Mouse (Mus musculus) midbrain, embryonic 11.5 days (tissue): ENCODE data around the gene Scarf1. TPM values are rescaled to one million over a fixed set of nuclear protein-coding genes. Genes with fewer than 3 reads are reported as not detected.

Experiments used
- ATAC-seq: fragments of 200-750 bp; cut with Nextera tagmentation; 2 replicates; pipeline ENCODE4 v1.8.0; 2017; ENCODE audit warnings: moderate TSS enrichment, moderate library complexity; ENCODE audit not compliant: low FRiP score
- DNase-seq: peaks from one replicate; pipeline ENCODE4 v3.0.0; 2015; ENCODE audit warnings: low spot score; ENCODE audit errors: missing footprints
- H3K27ac ChIP-seq: fragments of 300-500 bp; sonication (generic); 2 replicates; pipeline ENCODE4 v1.5.1; 2014; ENCODE audit warnings: low read depth, low read length
- H3K27me3 ChIP-seq: fragments of 300-500 bp; sonication (generic); 2 replicates; pipeline ENCODE4 v1.6.1; 2014; ENCODE audit warnings: mild to moderate bottlenecking, low read length, moderate library complexity, mixed read lengths; ENCODE audit not compliant: control insufficient read depth, insufficient read depth
- H3K36me3 ChIP-seq: fragments of 300-500 bp; sonication (generic); 2 replicates; pipeline ENCODE4 v1.6.1; 2014; ENCODE audit warnings: mild to moderate bottlenecking, low read length, moderate library complexity, mixed read lengths; ENCODE audit not compliant: control insufficient read depth, insufficient read depth
- H3K4me1 ChIP-seq: fragments of 300-500 bp; sonication (generic); 2 replicates; pipeline ENCODE4 v1.6.1; 2014; ENCODE audit warnings: low read length; ENCODE audit not compliant: control insufficient read depth, insufficient read depth
- H3K4me2 ChIP-seq: fragments of 300-500 bp; sonication (generic); 2 replicates; pipeline ENCODE4 v1.6.1; 2014; ENCODE audit warnings: mild to moderate bottlenecking, moderate library complexity
- H3K4me3 ChIP-seq: fragments of 300-500 bp; sonication (generic); 2 replicates; pipeline ENCODE4 v1.5.1; 2014; ENCODE audit warnings: low read depth, low read length
- H3K9ac ChIP-seq: fragments of 300-500 bp; sonication (generic); 2 replicates; pipeline ENCODE4 v1.6.1; 2014; ENCODE audit warnings: low read length
- H3K9me3 ChIP-seq: fragments of 300-500 bp; sonication (generic); 2 replicates; pipeline ENCODE4 v1.6.1; 2016; ENCODE audit warnings: low read length; ENCODE audit not compliant: control insufficient read depth
- WGBS: fragments of 180-500 bp; shearing (Covaris S2); extraction: QIAGEN DNeasy Blood & Tissue Kit; methylation state at CpG from one replicate; pipeline ENCODE4 v1.1.7; 2014; 5-methylcytosine and 5-hydroxymethylcytosine counted together
- polyA plus RNA-seq: library from polyadenylated mRNA; unstranded; fragments of >200 nt; fragmentation: Nextera tagmentation; extraction: Ambion mirVana; gene quantifications from 2 replicates; pipeline ENCODE4 v1.2.1, GENCODE M21; 2014

Gene Scarf1
- polyA plus RNA-seq, 1 experiment from 2014 or later = 2.9 TPM

DNA sequence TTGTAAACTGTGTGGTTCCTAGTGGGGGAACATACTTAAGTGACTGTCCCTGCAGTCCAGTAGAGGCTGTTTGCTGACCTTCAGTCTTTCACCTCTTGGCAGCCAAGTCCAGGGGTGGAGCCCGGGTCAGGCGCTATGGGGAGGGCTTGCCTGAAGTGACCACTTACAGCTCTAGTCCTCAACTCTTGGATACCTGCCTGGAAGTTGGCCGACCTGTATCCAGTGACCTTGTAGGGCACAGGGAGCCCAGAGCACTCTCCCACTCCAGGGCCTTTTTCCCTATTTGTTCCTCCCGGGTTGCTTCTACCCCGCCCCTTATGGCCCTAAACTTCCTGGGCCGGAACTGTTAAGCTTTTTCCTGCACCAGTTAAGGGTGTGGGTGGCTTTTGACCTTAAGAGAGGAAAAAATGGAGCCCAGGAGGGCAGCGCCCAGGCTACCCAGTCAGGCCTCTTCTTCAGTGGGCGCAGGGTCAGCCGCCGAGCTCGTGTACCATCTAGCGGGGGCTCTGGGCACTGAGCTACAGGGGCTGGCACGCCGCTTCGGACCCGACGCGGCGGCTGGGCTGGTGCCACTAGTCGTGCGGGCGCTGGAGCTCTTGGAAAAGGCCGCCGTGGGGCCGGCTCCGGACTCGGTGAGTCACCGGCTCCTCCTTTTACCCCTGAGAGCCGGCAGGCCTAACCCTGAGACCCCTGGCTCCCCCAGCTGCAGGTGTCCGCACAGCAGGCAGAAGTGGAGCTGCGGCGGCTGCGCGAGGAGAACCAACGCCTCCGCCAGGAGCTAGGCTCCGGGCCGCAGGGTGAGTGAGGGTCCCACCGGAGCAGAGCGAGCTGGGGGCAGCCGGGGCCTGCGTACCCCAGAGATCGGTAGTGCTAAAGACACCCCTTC is 3.4 kb upstream of the Scarf1 start, which contains the start of gene Rilp:
Gene Rilp (plus strand): TSS at position 354 of the 886 bp plus-strand sequence.
- Histone ChIP-seq H3K9me3 (no peaks in the 10 kb centered on the region), H3K4me1 (peaks cover 13% of the 10 kb centered on the region), H3K36me3 (peaks cover 24% of the 10 kb centered on the region), H3K4me2 (peak within 1 kb of the TSS; percentile 95), H3K9ac (peak within 1 kb of the TSS; percentile 64), H3K27me3 (no peaks in the 10 kb centered on the region), H3K4me3 (peak within 1 kb of the TSS; percentile 41), H3K27ac (peak within 1 kb of the TSS; percentile 44)
- DNase-seq = no peak
- 2% methylated on average over 43 of the region's 43 CpGs for WGBS
- ATAC-seq = peak; percentile 84

DNA sequence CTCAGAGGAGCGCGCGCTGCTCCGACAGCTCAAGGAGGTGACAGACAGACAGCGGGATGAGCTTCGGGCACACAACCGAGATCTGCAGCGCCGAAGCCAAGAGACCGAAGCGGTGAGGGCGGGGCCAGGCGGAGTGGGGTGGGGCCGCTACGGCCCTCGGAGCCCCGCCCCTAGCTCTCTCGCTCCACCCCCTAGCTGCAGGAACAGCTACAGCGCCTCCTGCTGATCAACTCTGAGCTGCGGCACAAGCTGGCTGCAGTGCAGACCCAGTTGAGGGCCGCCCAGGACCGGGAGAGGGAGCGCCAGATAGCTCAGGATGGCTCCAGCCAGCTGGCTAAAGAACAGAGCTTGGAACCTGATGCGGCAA is 2.7 kb upstream of the Scarf1 start:
- H3K27me3 ChIP-seq = no peaks in the 10 kb centered on the region

DNA sequence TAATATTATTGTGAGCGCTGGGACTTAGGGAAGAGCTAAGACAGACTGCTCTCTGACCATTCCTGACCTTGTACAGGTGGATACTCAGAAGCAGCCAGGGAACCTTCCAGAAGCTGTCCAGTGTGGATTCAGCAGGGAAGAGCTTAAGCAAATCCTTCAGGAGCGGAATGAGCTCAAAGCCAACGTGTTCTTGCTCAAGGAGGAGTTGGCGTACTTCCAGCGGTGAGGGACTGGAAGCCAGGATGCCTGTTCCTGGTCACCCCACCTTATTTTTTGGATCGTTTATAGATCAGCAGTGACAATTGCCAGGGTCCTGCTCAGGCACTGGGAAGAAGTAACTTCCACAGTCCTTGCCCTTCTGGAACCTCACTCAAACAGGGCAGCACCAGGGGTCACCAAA is 2.1 kb upstream of the Scarf1 start:
- no peak for DNase-seq
- H3K9ac ChIP-seq = no peak overlapping the region
- no peak for ATAC-seq
- H3K9me3 ChIP-seq = no peaks in the 10 kb centered on the region
- H3K4me2 ChIP-seq = no peak overlapping the region
- whole genome bisulfite sequencing = 91% methylated on average over 6 of the region's 6 CpGs
- H3K4me1 ChIP-seq = peaks cover 13% of the 10 kb centered on the region
- no peak overlapping the region for H3K27ac ChIP-seq
- H3K4me3 ChIP-seq = no peak overlapping the region
- peaks cover 15% of the 10 kb centered on the region for H3K36me3 ChIP-seq
- H3K27me3 ChIP-seq = no peaks in the 10 kb centered on the region

More for the DNA sequence above, 2.7 kb upstream of the Scarf1 start:
- Histone ChIP-seq H3K4me2 (peak overlapping the region; percentile 95), H3K36me3 (peaks cover 20% of the 10 kb centered on the region), H3K27ac (no peak overlapping the region), H3K9me3 (no peaks in the 10 kb centered on the region), H3K4me1 (peaks cover 13% of the 10 kb centered on the region), H3K4me3 (peak overlapping the region; percentile 41), H3K9ac (peak overlapping the region; percentile 64)
- DNase-seq (peak; percentile 99), ATAC-seq (peak; percentile 92)
- 2% methylated on average over 24 of the region's 24 CpGs for WGBS

DNA sequence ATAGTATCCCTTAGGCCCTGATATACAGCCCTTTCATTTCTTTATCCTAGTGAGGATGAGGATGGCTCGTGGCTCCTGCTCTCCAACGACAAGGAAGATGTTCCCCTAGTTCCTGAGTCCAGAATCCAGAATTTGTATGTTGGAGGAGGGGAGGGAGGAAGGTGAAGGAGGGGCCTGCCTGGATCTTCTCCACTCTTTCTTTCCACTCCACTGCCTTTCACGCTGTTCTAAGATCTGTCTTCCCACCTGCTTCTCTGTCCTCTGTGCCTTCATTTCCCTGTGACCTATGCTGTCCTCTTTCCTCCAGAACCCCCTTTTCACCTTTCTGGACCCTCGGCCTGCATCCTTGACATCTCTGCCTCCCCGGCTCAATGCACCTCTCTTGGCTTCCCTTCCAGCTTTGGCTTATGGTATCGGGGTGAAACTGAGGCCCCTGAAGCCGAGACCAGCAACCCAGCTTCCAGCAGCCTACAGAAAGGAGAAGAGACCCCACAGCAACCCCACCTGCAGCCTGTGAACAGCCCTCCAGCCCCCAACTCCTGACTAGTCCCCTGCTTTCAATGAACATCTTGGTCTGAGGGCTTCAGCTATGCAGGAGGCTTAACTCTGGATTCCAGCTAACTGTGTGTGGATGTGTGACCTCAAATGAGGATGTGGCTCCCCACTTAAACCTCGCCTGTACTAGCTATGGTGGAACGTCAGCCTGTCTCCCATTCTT is 880 bp upstream of the Scarf1 start:
- no peak overlapping the region for H3K9ac ChIP-seq
- 85% methylated on average over 9 of the region's 9 CpGs for WGBS
- H3K4me2 ChIP-seq = no peak overlapping the region
- ATAC-seq (no peak), DNase-seq (peak; percentile 62)
- peaks cover 11% of the 10 kb centered on the region; the same call in 1 of the 2 replicates for H3K36me3 ChIP-seq
- H3K4me3 ChIP-seq = no peak overlapping the region
- no peak overlapping the region for H3K27ac ChIP-seq
- no peaks in the 10 kb centered on the region for H3K9me3 ChIP-seq
- peaks cover 13% of the 10 kb centered on the region for H3K4me1 ChIP-seq
- H3K27me3 ChIP-seq = no peaks in the 10 kb centered on the region

DNA sequence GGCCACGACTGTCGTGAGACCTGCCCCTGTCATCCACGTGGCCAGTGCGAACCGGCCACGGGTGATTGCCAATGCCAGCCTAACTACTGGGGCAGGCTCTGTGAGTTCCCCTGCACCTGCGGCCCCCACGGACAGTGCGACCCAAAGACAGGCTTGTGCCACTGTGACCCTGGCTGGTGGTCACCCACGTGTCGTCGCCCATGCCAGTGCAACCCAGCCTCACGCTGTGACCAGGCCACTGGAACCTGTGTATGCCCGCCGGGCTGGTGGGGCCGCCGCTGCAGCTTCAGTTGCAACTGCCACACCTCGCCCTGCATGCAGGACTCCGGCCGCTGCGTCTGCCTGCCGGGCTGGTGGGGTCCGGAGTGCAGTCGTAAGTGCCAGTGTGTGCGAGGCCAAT is 1.8 kb downstream of the Scarf1 start:
- no peak for ATAC-seq
- Histone ChIP-seq H3K36me3 (no peaks in the 10 kb centered on the region), H3K9me3 (no peaks in the 10 kb centered on the region), H3K4me3 (no peak overlapping the region), H3K9ac (no peak overlapping the region), H3K4me2 (no peak overlapping the region), H3K4me1 (peaks cover 2% of the 10 kb centered on the region), H3K27me3 (no peaks in the 10 kb centered on the region), H3K27ac (no peak overlapping the region)
- peak; percentile 23 for DNase-seq
- WGBS = 94% methylated on average over 25 of the region's 25 CpGs

DNA sequence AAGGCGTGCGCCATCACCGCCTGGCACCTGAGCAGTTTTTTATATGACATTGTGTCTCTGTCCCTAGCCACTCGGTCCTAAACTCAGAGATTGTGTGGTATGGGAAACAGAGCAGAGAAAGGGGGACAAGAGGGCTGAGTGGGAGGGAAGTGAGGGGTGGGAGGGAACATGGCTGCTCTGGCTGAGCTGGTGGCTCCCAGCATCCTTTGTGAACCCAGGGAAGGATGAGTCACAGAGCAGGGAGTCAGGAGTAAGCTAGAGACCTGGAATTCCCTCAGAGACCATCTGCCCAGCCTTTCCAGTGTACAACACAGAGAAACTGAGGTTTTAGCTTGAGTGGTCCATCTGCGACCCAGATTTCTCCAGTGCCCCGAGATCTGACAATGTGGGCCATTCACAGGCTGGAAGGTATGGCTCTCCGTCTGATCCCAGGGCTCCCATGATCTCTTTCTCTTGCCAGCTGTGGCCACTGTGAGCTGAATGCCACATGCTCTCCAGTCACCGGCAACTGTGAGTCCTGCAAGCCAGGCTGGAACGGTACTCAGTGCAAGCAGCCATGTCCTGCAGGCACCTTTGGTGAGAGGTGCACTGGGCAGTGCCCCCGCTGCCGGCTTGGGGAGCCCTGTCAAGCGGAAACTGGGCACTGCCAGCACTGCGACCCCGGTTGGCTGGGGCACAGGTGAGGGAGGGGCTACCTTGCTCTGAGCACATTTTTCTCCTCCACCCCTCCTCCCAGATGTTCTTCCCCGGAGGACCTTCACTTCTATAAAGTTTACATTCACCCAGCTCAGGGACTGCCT is 6.7 kb downstream of the Scarf1 start:
- no peaks in the 10 kb centered on the region for H3K27me3 ChIP-seq
- H3K36me3 ChIP-seq = no peaks in the 10 kb centered on the region
- no peaks in the 10 kb centered on the region for H3K4me1 ChIP-seq
- H3K4me3 ChIP-seq = no peak overlapping the region
- no peak overlapping the region for H3K4me2 ChIP-seq
- no peak overlapping the region for H3K27ac ChIP-seq
- no peak overlapping the region for H3K9ac ChIP-seq
- H3K9me3 ChIP-seq = no peaks in the 10 kb centered on the region
- no peak for ATAC-seq
- 80% methylated on average over 15 of the region's 15 CpGs for WGBS
- DNase-seq = no peak

DNA sequence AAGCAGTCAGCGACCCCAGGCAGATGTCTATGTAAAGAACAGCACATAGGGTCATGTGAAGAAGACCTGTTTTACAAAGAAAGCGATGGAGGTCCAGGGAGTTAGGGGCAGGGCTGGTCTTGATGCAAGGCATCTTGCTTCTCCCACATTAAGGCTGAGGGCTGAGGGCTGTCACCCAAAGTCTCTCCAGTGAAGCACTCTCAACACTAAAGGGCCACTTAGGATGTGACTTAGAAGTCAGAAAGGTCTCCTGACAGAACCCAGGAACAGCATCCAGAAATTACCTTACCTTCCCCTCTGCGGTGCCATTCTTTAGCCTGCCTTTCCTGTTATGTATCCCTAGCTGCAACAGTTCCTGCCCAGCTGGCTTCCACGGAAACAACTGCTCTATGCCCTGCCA is 8.3 kb downstream of the Scarf1 start:
- Histone ChIP-seq H3K4me1 (no peaks in the 10 kb centered on the region), H3K9ac (no peak overlapping the region), H3K4me2 (no peak overlapping the region), H3K9me3 (no peaks in the 10 kb centered on the region), H3K4me3 (no peak overlapping the region), H3K36me3 (no peaks in the 10 kb centered on the region), H3K27me3 (no peaks in the 10 kb centered on the region), H3K27ac (no peak overlapping the region)
- no peak for ATAC-seq
- WGBS = 86% methylated on average over 4 of the region's 4 CpGs
- DNase-seq = no peak

DNA sequence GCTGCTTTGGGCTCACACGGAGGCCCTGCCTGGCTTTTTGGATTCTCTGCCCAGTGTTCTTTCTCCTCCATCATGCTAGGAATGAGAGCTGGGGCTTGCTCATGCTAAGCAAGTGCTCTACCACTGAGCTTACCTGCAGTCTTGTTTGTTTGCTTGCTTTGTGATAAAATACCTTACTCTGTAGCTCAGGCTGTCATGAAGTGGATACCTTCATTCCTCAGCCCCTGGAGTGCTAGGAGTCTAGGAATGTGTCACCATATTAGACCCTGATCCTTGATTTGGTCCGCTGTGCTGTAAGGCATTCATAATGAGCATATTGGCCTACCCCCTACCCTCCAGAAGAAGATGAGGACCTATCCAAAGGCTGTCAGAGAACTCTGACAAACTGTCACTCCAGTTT is 9.5 kb downstream of the Scarf1 start:
- no peak overlapping the region for H3K9ac ChIP-seq
- WGBS = 89% methylated on average over 2 of the region's 2 CpGs
- ATAC-seq = no peak
- no peaks in the 10 kb centered on the region for H3K36me3 ChIP-seq
- no peak overlapping the region for H3K4me3 ChIP-seq
- no peaks in the 10 kb centered on the region for H3K9me3 ChIP-seq
- no peak for DNase-seq
- H3K4me1 ChIP-seq = no peaks in the 10 kb centered on the region
- no peak overlapping the region for H3K4me2 ChIP-seq
- no peak overlapping the region for H3K27ac ChIP-seq
- H3K27me3 ChIP-seq = no peaks in the 10 kb centered on the region
